Comparison of ENCODE assay signal across 15 mouse cellular contexts in genomic region chr15:66379626-66380025, GRCm38 (mm10).
"Had no signal": no experiment of that assay in that cellular context is flagged by ENCODE, and none has a peak within 500 bp of the region (broad histone marks: within the 10 kb centered on the region; RNA-seq: fewer than 3 reads in every experiment).

No protein-coding gene starts in this region.

- H3K9me3 ChIP-seq: neural tube, embryonic 13.5 days; neural tube, embryonic 15.5 days; stomach, embryonic 15.5 days had no signal

- H3K27ac ChIP-seq: neural tube, embryonic 13.5 days; neural tube, embryonic 15.5 days; stomach, embryonic 15.5 days had no signal

- H3K9ac ChIP-seq: neural tube, embryonic 13.5 days; neural tube, embryonic 15.5 days; stomach, embryonic 15.5 days had no signal

- H3K4me1 ChIP-seq: neural tube, embryonic 13.5 days; neural tube, embryonic 15.5 days; stomach, embryonic 15.5 days had no signal

- H3K4me3 ChIP-seq: neural tube, embryonic 13.5 days; neural tube, embryonic 15.5 days; stomach, embryonic 15.5 days had no signal

- H3K27me3 ChIP-seq: neural tube, embryonic 13.5 days; neural tube, embryonic 15.5 days; stomach, embryonic 15.5 days had no signal

- DNase-seq: retina, postnatal 1 day; right cerebral cortex, adult 18-20 months; right cerebral cortex, postnatal 14 days; right cerebral cortex, postnatal 25 days; right cerebral cortex, postnatal 4 days; spleen, adult 18-20 months; thymus, adult 18-20 months; thymus, adult 2 months; thymus, postnatal 14 days; thymus, postnatal 25 days; thymus, postnatal 36 days; thymus, postnatal 4 days had no signal

- H3K4me2 ChIP-seq: neural tube, embryonic 13.5 days; neural tube, embryonic 15.5 days; stomach, embryonic 15.5 days had no signal

- H3K36me3 ChIP-seq: neural tube, embryonic 13.5 days; neural tube, embryonic 15.5 days; stomach, embryonic 15.5 days had no signal
